23 mouse cellular contexts compared by ENCODE assay signal in the genomic region with DNA sequence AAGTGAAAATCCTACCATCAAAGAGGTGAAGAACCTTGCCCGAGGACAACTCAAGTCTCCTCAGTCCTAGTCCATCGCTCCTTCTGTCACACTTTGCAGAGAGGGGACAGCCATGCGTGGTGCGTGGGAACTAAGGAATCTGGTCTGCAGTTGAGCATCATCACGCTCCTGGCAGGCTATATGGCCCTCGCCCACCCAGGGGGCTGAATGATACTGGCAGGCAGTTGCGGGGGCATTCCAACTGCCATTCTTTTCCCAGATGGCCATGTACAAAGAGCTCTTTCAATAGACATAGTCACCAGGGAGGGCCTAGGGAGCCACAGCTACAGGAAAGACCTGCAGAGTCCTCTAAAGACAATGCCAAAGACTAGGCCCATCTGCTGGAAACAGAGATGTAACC. TPM values are rescaled to one million over a fixed set of nuclear protein-coding genes. Genes with fewer than 3 reads are reported as not detected.
DNase-seq lines count a peak whose midpoint lies in the region; ATAC-seq lines count a peak whose summit lies in the region.
"Had no signal": no experiment of that assay in that cellular context is flagged by ENCODE, and none has a peak within 500 bp of the region (broad histone marks: within the 10 kb centered on the region; RNA-seq: fewer than 3 reads in every experiment).

No protein-coding gene starts in this region.

- ATAC-seq in forebrain, embryonic 13.5 days: no peak

- no peaks in the 10 kb centered on the region for H3K9me3 ChIP-seq in heart, embryonic 10.5 days
- no peaks in the 10 kb centered on the region for H3K9me3 ChIP-seq in forebrain, embryonic 13.5 days (replicated peaks)
- H3K9me3 ChIP-seq: embryonic facial prominence, embryonic 12.5 days; hindbrain, embryonic 12.5 days had no signal

- H3K4me1 ChIP-seq in heart, embryonic 10.5 days: peaks cover 7% of the 10 kb centered on the region; the same call in 1 of the 2 replicates
- H3K4me1 ChIP-seq in forebrain, embryonic 13.5 days: peaks cover 5% of the 10 kb centered on the region
- H3K4me1 ChIP-seq: embryonic facial prominence, embryonic 12.5 days had no signal

- 88% methylated on average over 7 of the region's 7 CpGs for WGBS in heart, embryonic 10.5 days
- 91% methylated on average over 7 of the region's 7 CpGs for WGBS in forebrain, embryonic 13.5 days

- H3K27ac ChIP-seq in heart, embryonic 10.5 days: no peak overlapping the region
- no peak overlapping the region for H3K27ac ChIP-seq in forebrain, embryonic 13.5 days
- H3K27ac ChIP-seq: embryonic facial prominence, embryonic 12.5 days; hindbrain, embryonic 12.5 days had no signal

- H3K4me2 ChIP-seq in forebrain, embryonic 13.5 days: no peak overlapping the region

- H3K27me3 ChIP-seq in heart, embryonic 10.5 days (ENCODE audit: insufficient read depth, poor library complexity, severe bottlenecking): peaks cover 30% of the 10 kb centered on the region
- no peaks in the 10 kb centered on the region for H3K27me3 ChIP-seq in forebrain, embryonic 13.5 days

- H3K36me3 ChIP-seq in heart, embryonic 10.5 days: no peaks in the 10 kb centered on the region
- H3K36me3 ChIP-seq in forebrain, embryonic 13.5 days (ENCODE audit: poor library complexity, severe bottlenecking): no peaks in the 10 kb centered on the region
- H3K36me3 ChIP-seq: embryonic facial prominence, embryonic 12.5 days; hindbrain, embryonic 12.5 days had no signal

- no peak overlapping the region for H3K4me3 ChIP-seq in heart, embryonic 10.5 days
- H3K4me3 ChIP-seq in forebrain, embryonic 13.5 days: no peak overlapping the region
- H3K4me3 ChIP-seq: embryonic facial prominence, embryonic 12.5 days; hindbrain, embryonic 12.5 days had no signal

- peak; percentile 68 for DNase-seq in heart, adult 11 months
- DNase-seq in heart, embryonic 10.5 days (ENCODE audit: low spot score): no peak
- peak; percentile 67 for DNase-seq in retina, postnatal 1 day
- DNase-seq in retina, embryonic 14.5 days (ENCODE audit: low spot score): no peak
- DNase-seq in layer of hippocampus, adult 8-10 months (ENCODE audit: low spot score in 2 of 2): peak; percentile 28 to 33
- DNase-seq: adrenal gland, adult 8-10 months; adrenal gland, postnatal 36 days; cerebellum, adult 11-12 months; gastrocnemius, postnatal 25 days; heart, postnatal 10 days; heart, postnatal 4 days had no signal

- H3K9ac ChIP-seq in forebrain, embryonic 13.5 days: no peak overlapping the region
- H3K9ac ChIP-seq: embryonic facial prominence, embryonic 12.5 days; hindbrain, embryonic 12.5 days had no signal

RNA-seq across cellular contexts. Expression of gene Kcna10, which starts 24.0 kb away (rescaled TPM):
- polyA plus RNA-seq in heart, embryonic 10.5 days (2016; fragmentation: Nextera tagmentation; extraction: Ambion mirVana): not detected in 2 replicates
- not detected for total RNA-seq in layer of hippocampus, adult 8-10 months (2022)
- polyA plus RNA-seq in forebrain, embryonic 13.5 days (2015; fragmentation: Nextera tagmentation; extraction: Ambion mirVana): not detected in 2 replicates
- total RNA-seq: adrenal gland, adult 8-10 months; adrenal gland, postnatal 36 days; common myeloid progenitor, adult 5-6 weeks; ES-E14; granulocyte monocyte progenitor cell, adult 5-6 weeks; heart, postnatal 10 days; heart, postnatal 4 days had no signal
- polyA plus RNA-seq: brain, embryonic 14.5 days; embryonic facial prominence, embryonic 12.5 days; forebrain, embryonic 11.5 days; forebrain, embryonic 16.5 days; heart, embryonic 14.5 days; hindbrain, embryonic 12.5 days; hindbrain, embryonic 16.5 days; inflammation-experienced regulatory T-cells, adult 6 months had no signal

RNA-seq across cellular contexts. Expression of gene Kcna2, which starts 57.9 kb away (rescaled TPM):
- polyA plus RNA-seq in heart, embryonic 10.5 days (2016; fragmentation: Nextera tagmentation; extraction: Ambion mirVana): not detected in 2 replicates
- 100 to 1,000 TPM in 2 of 4 experiments, 10 to 100 TPM in 2; 84.2 to 114 (median 96.6) TPM for total RNA-seq in layer of hippocampus, adult 8-10 months (2022)
- 0.37 and 0.49 TPM in 2 replicates for polyA plus RNA-seq in forebrain, embryonic 13.5 days (2015; fragmentation: Nextera tagmentation; extraction: Ambion mirVana)
- total RNA-seq: common myeloid progenitor, adult 5-6 weeks; granulocyte monocyte progenitor cell, adult 5-6 weeks had no signal

Comparison
In these comparisons a context has a peak if more than half of its experiments do, and no peak if none do; other contexts are left out.
1. DNase-seq: peak in heart, adult 11 months (single experiment), retina, postnatal 1 day (single experiment) and layer of hippocampus, adult 8-10 months (2 of 2); none in heart, embryonic 10.5 days (single experiment) and retina, embryonic 14.5 days (single experiment).